Mouse (Mus musculus): Measurements from ENCODE around the gene Gjb3.

Gene Gjb3

DNA sequence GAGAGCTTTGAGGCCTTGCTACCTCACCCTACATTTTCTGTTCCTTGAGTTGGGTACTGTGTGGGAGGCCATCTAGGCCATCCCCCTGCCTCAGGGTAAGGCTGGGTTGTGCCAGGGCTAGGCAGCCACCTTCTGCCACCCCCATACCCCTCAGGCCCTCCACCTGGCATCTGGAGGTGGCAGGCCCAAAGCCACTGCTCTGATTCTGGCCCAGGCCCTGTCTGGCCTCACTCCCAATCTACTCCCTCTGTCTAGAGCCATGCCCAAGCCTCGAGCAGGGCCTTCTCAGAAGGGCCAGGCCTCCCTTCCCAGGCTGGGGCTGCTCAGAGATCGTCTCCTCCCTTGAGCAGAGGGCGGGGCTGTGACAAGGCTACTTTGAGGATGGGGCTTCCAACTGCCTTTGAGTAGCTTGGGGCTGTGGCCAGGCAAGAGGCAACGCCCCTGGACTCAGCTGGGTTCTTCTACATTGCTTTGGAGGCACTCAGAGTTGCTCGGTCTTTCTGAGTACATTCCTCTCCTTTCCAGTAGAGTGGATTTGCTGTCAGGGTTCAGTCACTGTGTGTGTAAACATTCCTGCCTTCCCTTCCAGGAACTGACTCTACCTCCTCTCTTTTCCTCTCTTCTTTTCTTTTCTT is 4.3 kb upstream of the Gjb3 start:
- DNase-seq: no peak

GRCm38 (mm10) chr4:127331171-127331570 is 527 bp upstream of the Gjb3 start:
- DNase-seq: no peak

GRCm38 (mm10) chr4:127329751-127330150 is 893 bp downstream of the Gjb3 start:
- no peak for DNase-seq

- no peak for DNase-seq
Observed at GRCm38 (mm10) chr4:127329046-127329445, 1.6 kb downstream of the Gjb3 start.

DNA sequence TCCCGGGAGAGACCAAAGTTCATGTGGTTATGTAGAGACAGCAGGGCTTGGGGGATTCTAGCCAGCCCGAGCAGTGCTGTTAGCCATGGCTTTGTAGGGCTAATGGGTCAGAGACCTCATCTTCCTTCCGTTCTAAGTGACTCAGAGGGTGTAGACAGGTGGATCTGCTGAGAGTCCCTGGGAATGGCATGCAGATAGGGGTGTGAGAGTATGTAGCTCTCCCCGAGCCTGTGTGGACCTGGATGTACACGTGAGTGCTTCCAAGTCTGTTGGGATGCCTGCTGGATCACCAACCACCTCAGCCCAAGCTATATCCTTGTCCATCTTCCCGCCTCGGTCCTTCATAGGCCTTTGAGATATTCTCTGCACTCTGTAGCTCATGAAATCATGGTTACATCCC is 2.3 kb downstream of the Gjb3 start:
- no peak for DNase-seq

- no peak for DNase-seq
Observed at GRCm38 (mm10) chr4:127327749-127328148, 2.9 kb downstream of the Gjb3 start.

- no peak for DNase-seq
Observed at GRCm38 (mm10) chr4:127327258-127327657, 3.4 kb downstream of the Gjb3 start.

DNA sequence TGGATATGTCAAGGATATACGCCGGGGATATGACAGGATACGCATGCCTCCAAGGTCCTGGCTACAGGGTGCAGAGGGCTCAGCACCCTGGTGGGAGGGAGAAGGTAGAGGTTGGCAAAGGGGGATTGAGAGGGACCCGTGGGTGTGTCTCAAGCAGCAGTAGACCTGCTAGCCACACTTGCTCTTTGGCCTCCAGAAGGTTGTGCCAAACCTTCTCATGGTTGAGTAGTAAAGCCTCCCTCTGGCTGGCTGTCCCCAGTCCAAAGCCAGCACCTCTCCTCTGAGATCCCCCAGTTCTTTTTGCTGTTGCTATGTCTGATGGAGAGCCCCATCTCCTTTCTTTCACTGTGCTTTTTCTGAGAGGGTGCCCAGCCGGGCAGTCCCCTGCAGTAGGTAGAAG is 5.4 kb downstream of the Gjb3 start:
- no peak for DNase-seq

- DNase-seq: peak; percentile 66 to 69
Observed at GRCm38 (mm10) chr4:127324759-127325158, 5.9 kb downstream of the Gjb3 start.

- no peak for DNase-seq
Observed at GRCm38 (mm10) chr4:127324296-127324695, 6.3 kb downstream of the Gjb3 start.

DNA sequence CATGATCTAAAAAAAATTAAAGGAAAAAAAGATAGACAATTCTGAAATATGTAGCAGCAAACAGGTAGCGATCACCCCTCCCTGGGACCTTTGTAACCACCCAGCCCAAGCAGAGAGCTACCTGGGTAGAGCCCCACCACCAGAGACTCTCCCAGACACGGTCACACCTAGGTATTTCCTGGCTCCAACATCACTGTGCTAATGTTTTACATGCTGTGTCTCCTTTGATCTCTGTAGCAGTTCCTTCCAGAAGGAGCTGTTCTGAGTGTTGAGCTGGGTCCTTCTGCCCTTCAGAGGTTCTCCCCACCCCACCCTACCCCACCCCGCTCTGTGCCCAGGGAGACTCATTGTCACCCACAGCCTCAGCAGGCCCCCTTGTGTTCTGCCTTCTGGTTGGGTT is 7.0 kb downstream of the Gjb3 start:
- no peak for DNase-seq

DNA sequence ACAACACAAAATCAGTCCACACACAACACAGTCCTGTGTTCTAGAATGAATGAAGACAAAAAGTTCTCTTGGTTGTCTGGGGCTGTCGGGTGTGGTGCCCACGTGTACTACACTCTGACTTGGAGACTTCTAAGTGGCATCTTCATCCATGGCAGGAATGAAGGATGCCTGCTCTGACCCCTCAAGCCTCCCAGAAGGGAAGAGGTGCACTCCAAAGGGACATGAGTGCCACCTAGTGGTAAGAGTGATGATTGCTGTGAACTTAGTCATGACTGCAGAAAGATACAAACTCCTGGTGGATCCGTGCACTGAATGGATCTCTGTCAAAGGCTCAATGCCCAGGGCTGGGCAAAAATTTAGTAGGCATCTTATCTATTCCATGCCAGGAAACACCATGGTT is 11.0 kb downstream of the Gjb3 start:
- peak; percentile 63 to 68 for DNase-seq

- no peak for DNase-seq
Observed at GRCm38 (mm10) chr4:127317143-127317542, 13.5 kb downstream of the Gjb3 start.

DNA sequence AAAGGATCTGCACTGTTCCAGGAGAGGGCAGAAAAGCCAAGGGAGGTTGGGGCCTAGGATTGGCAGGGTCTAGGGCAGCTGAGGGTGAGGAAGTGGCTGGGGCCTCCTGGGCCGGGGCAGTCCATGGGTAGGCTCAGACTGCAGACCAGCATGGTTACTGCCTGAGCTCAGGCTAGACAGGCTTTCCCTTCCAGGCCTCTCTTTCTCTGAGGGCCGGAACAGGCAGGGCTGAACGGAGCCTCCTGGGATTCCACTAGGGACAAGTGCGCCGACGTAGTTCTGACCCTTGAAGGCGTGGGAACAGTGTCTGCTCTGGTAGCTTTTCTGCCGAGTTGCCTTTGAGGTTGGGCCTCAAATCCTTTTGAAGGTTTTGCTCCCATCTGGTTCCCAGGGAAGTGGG is 14.9 kb downstream of the Gjb3 start:
- no peak for DNase-seq

DNA sequence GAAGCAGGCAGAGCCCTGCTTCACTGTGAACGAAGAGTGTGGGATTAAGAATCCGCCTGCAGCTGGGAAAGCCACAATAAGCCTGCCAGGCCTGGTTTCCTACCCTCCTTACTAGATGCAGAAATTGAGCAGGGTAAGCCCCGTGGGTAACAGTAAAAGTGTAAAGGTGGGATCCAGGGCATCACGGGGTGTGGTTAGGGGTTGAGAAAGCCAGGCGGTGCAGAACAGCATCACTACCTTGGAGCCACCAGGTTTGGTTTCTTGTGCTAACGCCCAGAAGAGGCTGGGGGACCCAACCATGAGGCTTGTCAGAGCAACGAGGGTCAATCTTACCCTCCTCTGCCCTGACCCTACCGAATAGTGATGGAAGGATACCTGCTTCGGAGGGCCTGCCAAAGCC is 16.1 kb downstream of the Gjb3 start:
- no peak for DNase-seq

- DNase-seq: peak; percentile 32 to 33
Observed at GRCm38 (mm10) chr4:127313861-127314260, 16.8 kb downstream of the Gjb3 start, which contains the start of gene Gja4. Gja4 (minus strand) TSS chr4:127314039.

GRCm38 (mm10) chr4:127312349-127312748 is 18.3 kb downstream of the Gjb3 start:
- no peak for DNase-seq

- DNase-seq: no peak
Observed at GRCm38 (mm10) chr4:127311561-127311960, 19.1 kb downstream of the Gjb3 start.

- no peak for DNase-seq
Observed at GRCm38 (mm10) chr4:127306915-127307314, 23.7 kb downstream of the Gjb3 start.

GRCm38 (mm10) chr4:127303796-127304195 is 26.8 kb downstream of the Gjb3 start:
- DNase-seq: no peak

DNA sequence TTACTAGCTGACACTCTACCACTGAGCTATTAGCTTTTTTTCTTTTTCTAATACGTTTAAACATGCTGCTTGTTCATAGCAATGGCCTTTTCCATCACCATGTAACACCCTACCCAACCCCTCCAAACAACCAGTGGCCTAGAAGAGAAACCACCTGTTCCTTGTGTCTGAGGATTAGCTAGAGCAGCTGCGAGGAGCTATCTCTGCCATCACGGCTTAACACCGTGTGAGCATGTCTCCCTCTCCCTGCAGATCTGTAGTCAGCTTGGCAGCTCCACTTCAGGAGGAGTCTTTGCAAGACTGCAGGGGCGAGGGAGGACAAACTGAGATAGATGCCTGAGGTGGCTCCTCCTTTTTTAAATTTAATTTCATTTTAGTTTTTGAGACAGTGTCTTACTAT is 30.1 kb downstream of the Gjb3 start:
- DNase-seq: no peak

- no peak for DNase-seq
Observed at GRCm38 (mm10) chr4:127292631-127293030, 38.0 kb downstream of the Gjb3 start.

DNA sequence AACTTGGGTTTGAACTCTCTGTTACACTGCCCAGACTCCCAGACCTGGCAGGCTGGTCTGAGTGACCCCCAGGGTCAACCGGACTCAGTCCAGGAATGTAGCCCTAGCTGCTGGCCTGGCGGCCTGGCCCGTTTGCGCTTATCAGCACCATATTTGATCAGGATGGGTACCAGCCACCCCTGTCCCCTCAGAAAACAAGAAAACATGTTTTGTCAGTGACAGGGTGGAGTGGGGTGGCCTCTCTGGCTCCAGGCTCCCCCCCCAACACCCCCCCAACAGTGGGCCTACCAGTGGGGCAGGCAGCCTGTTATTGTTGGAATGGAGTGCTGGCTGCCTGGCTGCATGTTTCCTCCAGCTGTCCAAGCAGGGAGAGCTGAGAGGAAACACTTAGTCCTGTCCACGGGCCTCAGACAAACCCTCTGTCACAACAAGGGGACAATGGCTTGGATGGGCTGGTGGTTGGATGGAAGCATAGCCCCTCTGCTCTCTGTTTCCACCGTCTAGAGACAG is 41.5 kb downstream of the Gjb3 start:
- DNase-seq: no peak

DNA sequence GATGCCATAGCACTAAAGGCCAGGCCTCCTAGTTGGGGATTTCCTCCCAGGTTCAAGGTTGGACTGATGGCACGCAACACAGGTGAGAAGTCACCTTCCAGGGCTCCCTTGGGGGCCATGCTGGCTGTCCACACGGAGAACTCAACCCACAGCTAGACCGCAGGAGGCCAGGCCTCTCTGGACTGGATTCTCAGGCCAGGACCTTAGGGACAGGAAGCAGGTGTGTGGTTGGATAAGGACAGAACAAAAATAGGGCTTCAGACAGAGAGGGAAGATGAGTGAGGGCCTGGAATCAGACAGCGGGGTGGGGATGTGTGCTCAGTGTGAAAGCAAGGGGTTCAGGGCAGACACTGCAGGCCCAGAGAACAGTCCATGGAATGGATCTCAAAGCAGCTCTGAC is 43.7 kb downstream of the Gjb3 start:
- no peak for DNase-seq

DNA sequence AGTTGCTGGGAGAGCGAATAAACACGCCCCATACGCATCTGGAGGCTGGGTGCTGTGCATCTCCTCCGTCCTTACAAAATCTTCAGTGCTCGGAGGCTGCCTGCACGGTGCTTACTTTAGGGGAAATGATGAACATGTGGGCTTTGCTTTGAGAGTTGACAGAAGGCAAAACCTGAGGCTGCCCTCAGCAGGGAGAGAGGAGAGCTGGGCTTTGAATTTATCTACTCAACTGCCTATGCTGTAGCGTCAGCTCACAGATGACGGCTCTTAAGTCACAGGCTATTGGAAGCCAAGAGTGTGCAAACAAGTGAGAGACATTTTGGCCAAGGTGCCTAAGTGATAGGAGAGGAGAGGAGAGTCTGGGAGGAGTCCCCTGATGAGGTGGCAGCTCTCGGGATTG is 51.4 kb downstream of the Gjb3 start:
- no peak for DNase-seq

All from B cell, adult 2 months (primary cell).